Mouse (Mus musculus) megakaryocyte, adult 5-6 weeks (primary cell): ENCODE measurements around the gene Mlec. TPM values are rescaled to one million over a fixed set of nuclear protein-coding genes. Genes with fewer than 3 reads are reported as not detected.

Experiments used
- ATAC-seq: 2 replicates; pipeline ENCODE4 v1.8.0; 2016; ENCODE audit warnings: mild to moderate bottlenecking, inconsistent platforms; ENCODE audit not compliant: poor library complexity, severe bottlenecking
- total RNA-seq, 2 experiments: library from RNA; stranded (forward) in 1 of 2; stranded (reverse) in 1 of 2; fragments of 153-499, 151-499 nt in 1 of 2; fragments of 221-1000, 200-1000 nt in 1 of 2; gene quantifications; 2 replicates each; pipeline versions ENCODE4 v1.2.3 to v1.2.4; 2015 to 2017

The Mlec gene
- total RNA-seq (2015), result 76.4 and 97.7 TPM in 2 replicates
- total RNA-seq (2017), result 117 and 118 TPM in 2 replicates

DNA sequence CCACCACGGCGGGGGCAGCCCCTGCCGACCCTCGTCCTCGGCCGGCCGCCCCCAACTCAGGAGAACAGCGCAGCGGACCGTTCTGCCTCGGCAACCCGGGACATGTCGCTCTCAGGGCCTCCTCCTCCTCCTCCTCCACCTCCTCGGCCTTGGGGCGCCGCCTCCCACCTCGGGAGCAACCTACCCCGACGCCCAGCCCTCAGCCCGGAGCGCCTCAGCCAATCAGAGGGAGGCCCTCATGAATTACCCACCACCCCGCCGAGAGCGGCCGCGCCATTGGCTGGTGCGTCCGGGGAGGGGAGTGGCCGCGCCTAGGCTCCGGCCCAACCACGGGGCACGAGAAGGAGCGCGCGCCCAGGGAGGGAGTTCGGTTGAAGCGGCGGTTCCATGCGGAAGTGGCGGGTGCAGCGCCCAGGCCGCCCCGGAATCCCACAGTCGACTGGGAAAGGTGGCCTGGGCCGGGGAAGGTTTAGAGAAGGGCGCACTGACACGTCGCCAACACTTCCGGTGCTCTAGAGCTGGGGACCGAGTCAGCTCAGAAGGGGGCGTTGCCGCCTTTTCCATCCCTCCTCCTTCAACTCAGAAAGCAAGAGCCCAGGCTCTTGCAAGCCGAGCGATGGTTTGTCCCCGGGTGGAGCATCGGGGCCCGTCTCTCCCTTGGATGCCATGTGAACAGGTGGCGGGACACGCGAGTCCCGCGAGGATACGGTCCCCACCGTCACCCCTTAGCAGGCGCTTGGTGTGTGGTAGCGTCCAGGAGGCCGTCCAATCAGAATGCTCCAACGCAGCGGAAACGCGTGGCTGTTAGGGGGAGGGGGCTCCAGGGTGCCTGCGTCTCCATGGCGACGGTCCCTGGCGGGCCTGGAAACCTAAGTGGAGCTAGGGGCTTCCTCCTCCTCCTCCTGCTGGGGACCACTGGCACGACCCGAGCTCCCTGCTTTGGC lies at the start of gene Mlec:
TSS of gene Mlec (minus strand) at position 140 of the 944 bp plus-strand sequence.
- ATAC-seq, result peak; percentile 86

DNA sequence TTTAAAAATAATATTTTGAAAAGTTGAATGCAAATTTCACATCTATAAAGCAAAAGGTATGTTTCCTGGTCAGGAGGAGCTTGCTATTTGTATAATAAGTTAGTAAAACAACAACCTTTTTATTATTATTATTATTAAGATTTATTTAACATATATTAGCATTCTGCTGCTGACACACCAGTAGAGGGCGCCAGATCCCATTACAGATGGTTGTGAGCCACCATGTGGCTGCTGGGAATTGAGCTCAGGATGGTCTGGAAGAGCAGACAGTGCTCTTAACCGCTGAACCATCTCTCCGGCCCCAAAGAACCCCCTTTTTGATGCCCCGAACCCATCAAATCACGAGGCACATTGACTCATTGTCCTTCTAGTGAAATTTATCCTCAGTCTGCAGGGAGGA lies 49.3 kb upstream of the Mlec start:
- ATAC-seq, result no peak

DNA sequence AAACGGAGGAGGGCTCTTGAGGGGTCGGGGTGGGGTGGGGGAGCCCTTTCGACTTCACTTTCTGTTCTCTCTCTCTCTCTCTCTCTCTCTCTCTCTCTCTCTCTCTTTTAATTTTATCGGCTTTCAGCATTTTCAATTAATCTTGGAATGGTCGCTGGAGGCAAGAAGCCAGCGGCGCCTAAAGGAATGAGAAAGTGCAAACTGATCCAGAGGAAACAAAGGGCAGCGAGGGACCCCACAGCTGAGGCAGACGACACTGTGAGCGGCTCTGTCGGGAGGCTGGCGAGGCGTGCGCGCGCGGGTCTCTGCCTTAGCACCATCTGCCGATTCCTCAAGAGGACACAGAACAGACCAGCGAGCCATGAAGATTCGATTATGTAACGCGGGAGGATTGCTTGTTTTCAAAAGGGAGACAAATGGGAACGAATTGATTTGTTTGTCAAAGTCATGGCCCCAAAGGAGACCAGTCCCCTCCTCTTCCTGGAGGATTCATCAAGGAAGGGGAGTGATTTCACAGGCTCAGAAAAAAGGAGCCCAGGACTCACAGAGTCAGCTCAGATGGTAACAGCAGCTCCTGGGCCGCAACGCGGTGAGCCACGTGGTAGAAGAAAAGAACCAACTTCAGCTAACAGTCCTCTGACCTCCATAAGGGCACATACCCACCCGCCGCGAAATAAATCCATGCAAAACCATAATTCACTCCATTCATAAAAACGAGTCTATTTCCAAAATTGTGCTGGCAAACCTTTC lies 46.8 kb upstream of the Mlec start:
- ATAC-seq, result no peak

DNA sequence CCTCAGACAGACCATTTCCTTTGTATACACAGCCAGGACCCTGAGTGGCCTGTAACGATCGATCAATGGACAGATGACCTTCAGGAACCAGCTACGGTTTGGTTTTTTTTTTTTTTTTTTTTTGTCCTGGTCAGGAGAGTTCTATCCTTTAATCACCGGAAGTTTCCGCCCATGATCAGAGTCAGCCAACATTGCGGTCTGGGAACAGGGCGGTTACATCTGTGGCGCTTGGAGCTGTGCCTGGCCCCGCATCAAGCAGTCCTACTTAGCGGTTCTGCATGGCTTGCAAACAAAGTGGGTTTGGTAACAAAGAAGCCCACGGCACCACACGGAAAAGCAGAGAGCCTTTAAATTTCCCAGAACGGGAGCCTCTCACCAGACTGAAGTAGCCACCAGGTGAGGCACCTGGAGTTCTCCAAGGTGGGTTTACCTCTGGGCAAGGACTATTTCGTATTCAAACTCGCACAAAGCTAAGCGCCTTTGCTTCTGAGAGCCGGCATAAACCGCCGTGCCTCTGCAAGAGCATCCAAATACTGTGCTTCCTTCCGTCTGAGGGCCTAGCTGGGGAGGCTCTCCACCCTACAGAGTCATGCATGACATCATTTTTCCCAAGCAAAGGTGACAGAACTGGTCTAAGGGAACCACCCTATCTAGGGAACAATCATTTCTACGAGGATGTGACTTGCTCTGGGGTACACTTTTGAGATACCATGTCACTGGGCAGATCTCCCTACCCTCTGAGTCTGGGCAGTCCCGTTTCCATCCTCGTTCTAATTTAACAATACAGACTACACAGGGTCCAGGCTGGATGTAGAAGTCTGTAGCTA lies 46.0 kb upstream of the Mlec start:
- no peak for ATAC-seq

DNA sequence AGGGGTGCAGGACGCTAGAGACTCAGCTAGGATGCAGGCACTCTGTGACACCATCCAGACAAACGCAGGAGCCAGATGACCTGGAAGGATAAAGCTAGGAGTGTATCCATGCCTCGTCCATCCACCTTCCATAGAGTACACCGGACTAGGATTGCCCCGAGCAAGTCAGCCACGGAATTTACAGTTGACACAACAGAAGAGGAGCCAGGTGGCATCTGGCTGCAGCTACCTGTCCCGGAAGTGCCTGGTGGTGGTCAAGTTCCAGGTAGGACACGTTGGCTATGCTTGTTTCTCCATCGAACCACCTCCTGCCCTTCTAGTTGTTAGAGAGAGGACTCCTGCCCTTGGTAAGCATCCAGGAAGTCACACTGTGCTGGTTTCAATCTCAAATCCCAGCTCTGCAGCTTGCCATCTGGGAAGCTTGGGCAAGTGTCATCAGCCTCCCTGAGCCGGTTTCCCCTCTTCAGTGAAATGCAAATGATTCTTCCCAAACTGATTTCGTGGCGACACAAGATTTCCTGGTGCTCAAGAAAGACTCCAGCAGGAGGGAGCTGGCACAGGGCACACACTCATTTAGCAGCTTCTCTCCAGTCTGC lies 36.7 kb upstream of the Mlec start:
- no peak for ATAC-seq

DNA sequence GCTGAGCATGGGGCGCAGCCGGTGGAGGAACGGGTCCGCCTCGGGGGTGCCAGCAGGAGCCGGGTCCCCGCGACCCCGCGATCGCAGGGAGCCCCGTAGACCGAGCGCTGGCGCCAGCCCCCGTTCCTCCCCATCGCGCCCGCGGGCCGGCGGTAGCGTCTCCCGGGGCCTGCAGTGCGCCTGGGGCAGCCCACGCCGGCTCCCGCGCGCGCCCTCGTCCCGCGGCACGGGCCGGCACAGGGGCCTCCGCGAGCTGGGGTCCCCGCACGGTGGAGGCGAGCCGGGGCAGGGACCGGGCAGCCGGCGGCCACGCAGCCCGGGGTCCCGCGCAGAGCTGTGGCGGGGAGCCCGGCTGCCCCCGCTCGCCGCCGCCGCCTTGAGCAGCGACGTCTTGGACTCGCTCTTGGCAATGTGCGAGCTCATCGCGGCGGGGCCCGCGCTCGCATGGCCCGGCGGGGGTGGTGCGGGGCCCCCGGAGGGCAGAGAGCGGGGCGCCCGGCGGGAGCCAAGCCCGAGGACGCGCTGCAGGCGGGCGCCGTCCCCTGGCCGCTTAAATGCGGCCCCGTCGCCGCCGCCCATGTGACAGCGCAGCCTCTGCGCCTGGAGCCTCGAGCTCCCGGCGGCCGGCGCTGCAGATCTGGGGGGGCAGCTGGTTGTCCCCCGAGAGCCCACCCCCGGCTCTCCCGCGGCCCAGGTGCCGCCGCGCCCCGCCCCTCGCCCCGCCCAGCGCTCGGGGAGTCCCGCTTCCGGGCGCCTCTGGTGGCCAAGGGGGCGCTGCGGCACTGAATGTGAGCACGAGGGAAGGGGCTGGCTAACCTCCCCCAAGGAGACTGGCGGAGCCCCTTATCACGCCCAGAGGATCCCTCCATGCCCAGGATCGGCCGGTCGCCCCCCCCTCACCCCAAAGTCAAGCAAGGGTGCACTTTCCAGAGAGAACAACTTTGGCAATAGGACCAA lies 36.0 kb upstream of the Mlec start, which contains the start of gene Cabp1:
TSS of gene Cabp1 (minus strand) at position 713 of the 957 bp plus-strand sequence.
- peak; percentile 47 for ATAC-seq

DNA sequence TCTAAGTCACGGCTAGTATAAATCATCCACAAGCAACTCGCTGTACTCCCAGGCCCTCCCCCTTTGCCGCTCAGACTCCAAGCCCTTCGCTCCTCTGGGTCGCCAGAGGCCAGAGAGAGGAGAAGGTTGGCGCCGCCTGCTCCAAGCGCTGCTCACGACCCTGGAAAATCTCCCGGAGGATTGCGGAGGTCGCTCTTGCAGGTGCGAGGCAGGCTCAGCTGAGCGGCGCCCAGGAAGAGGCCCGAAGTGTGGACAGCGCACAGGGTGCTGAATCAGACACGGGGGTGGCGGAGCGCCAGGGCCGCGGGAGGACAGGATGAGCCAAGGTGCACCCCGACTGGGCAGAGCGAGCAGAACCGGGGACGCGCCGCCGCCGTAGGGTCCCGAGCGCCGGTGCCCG lies 35.2 kb upstream of the Mlec start:
- peak; percentile 53 for ATAC-seq

DNA sequence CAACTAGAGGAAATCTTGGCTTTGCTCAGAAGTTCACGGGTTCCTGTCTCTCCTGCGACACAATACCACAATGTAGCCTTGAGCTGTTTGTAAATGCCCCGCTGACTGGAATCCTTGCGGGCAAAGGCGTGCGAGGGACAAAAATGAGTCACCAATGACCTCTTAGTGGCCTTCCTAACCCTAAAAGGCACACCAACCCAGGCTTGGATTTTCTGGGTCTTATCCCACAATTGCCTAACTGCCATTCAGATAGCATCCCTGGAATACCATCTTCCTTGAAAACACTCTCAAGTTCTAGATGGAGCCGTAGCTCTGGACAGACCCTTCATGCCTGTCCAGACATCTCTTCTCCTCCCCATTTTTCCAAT lies 34.8 kb upstream of the Mlec start:
- no peak for ATAC-seq

DNA sequence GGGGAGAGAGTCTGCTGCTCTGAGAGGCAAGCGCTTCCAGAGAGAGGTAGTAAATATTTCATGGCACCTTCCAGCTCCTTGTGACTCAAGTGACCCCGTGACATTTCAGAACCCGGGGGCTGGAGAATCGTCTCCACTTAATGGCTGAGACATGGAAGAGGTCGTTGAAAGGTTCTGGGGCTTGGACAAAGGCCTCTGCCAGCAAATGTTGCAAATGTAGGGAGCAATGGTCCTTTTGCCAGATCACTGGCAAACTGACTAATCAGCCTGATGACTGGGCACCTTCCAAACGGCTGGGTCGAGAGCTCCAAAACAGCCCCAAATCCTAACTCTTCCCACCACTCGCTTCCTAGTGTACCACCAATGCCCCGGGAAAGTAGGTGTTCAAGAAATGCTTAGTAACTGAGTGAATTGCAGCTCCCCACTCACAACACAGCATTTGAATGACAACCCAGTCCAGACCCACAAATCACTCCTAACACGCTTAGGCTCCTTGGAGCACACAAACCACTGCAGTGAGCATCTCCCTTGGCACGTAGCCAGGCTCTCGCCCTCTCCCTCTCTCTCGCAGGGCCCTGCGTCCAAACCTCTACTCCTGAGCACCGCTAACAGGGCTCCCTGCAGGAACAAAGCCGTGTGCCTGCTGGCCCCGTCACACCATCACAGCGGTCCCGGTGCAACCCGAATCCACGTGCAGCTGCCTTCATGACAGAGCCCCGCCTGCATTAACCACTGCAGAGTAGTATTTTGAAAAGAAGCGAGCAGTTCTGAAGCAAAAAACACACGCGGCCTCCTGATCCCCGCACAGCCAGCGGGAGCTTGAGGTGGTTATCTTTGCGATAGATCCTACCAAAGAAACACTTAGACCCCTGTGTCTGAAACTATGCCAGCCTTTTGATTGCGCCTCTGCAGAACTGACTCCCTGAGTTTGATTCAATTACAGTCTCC lies 34.2 kb upstream of the Mlec start:
- no peak for ATAC-seq

DNA sequence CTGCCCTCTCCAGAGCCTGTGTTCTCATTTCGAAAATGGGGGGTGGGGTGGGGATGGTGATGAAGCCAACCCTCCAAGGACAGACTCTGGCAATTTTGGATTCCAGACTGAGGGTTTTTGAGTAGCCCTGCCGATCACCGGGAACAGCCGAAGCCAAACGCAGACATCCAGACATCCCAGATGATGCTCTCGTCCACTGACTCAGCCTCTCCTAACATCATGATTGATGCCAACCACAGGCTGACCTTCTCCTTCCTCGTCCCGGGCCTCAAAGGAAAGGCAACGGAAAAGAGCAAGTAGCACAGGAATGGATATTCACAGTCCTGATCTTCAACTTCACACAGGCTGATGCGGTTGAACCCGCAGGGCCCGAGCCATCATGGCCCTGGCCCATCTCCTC lies 32.1 kb upstream of the Mlec start:
- ATAC-seq, result no peak

DNA sequence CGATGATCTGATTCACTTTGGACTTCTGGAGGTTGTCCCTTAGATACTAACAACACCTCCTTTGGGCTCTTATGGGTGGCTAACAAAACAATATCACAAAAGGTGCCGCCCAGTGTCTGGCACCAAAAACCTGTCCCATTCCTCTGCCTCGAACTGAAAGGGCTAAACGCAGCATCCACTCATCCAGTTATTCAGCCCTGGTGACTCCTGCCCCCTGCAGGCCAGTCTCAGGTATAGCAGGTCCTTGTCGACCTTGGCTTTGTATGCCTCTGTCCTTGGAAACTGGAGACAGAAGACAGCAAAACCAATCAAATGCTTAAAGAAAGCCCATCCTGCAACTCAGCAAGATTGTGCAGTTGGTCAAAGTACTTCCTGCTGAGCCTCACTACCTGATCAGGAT lies 30.8 kb upstream of the Mlec start:
- peak; percentile 51; the same call in 1 of the 2 replicates for ATAC-seq

DNA sequence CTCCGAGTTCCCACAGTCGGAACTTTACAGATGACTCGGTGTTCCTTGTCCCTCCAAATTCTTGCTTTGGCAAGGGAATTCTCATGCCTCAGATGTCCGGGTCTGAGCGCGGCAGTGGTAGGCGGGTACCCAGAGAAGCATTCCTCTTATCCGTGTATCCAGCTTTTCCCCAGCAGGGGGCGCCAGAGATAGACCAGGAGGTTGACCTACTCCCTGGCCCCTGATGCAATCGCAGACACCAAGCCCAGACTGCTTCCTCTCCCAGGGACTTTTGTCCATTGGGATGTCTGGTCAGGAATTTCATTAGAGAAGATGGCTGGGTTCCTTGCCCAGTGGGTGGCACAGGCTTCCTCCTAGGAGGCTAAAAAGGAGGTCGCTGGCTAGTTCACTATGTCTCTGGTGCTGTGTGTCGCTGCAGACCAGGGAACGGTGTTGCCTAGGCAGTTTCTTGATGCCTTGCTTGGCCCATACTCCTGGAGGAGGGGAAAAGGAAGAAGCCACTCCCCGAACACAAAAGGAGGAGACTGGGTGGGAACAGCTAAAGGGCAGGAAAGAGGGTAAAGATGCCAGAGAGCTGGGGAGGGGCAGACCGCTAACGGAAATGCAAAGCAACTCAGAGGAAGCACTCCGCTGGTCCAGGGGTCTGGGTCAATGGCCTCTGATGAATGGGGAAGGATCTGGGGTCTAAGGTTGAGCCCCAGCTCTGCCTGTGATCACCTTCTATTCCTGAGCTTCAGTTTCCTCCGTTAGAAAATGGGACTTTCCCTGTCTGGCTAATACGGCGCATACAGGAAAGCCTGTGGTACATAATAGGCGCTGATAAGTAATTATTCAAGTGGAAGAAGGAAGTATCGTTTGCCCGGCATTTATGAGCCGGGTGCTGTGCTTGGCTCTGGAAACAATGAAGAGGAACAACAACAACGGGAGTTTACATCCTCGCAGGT lies 29.5 kb upstream of the Mlec start:
- ATAC-seq, result peak; percentile 84

DNA sequence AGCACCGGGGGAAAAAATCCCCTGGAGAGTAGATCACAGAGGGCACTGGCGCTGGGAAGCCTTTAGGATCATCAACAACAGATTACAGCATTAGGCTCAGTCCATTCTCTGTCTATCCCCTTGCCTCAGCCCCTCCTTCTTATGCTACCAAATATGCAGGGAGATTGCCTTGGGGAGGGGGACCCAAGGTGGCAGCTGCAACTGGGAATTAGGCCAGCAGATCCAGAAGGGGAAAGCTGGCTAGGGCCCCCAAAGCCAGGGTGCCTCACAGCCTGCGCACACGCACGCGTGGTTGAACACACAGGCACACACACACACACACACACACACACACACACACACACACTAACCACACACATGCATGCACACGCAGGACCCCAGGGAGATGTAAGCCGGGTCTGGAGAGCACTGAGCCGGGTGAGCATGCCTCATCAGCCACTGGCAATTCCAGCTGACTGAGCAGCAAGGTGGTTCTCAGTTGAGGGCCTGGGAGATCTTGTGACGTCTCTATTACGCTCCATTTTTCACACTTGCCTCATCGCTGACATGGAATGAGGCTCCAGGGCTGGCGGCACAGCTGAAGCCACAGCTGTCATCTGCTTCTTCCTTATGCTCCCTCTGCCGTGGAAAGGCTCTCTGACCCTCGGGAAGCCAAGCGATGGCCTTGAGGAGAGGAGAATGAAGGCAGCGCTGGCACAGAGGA lies 28.5 kb upstream of the Mlec start:
- no peak for ATAC-seq

DNA sequence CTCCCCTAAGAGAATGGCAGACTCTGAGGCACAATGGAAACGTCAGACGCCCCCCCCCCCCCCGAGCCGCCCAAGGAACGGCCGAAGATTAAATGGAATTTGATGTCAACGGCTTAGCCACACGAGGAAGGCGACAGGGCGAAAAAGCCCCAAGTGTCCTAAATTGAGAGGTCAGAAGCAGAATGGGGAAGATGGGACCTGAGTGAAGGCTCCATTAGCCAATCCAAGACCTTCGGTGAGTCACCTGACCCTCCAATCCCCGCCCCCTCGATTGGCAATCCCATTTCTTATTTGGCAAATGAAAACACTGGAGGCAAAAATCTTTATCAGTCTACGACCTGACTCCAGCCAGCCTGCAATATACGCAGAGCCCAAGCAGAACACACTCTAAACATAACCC lies 26.7 kb upstream of the Mlec start:
- no peak for ATAC-seq

DNA sequence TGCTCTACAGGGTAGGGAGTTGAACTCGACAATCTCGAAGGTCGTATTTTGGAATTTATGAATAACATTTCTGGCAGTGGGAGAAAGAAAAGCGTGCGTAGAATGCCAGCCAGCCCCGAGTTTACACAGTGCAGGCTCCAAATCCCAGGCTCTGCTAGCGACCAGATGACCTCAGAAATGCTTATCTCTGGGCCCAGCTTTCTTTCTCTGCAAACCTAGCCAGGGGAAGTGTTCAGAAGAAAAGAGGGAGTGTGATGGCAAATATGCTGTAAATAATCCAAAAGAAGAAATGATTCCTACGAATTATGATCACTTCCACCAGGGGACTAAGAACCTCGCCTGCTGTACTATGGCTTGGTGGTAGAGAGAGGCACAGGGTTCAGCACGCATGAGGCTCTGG lies 25.5 kb upstream of the Mlec start:
- no peak for ATAC-seq

DNA sequence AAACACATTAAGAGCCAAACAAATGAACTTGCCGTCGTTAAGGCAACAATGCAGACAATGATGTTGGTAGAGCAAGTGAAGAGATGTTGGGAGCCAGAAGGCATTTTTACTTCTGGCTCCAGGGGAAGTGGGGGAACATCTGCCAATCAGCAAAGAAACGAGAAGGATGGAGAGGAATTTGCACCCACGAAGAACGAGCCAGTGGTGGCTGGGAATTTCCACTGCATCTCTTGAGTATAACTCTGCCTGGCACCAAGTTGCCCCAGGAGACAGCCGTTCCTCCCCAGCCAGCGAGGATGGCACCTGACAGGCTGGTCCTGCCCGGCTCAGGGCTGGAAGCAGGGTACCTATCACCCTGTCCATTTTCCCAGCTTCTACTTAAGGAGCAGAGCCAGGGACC lies 24.9 kb upstream of the Mlec start:
- no peak for ATAC-seq
